Mouse (Mus musculus) forebrain, embryonic 12.5 days (tissue): Measurements from ENCODE around the gene Mapk11. TPM values are rescaled to one million over a fixed set of nuclear protein-coding genes. Genes with fewer than 3 reads are reported as not detected.

Experiments used
- ATAC-seq: fragments of 200-750 bp; cut with Nextera tagmentation; 2 replicates; pipeline ENCODE4 v1.8.0; 2017; ENCODE audit warnings: moderate TSS enrichment; ENCODE audit not compliant: low FRiP score
- H3K27ac ChIP-seq: fragments of 300-500 bp; sonication (generic); 2 replicates; pipeline ENCODE4 v1.5.1; 2016; ENCODE audit warnings: mild to moderate bottlenecking
- H3K27me3 ChIP-seq: fragments of 300-500 bp; sonication (generic); 2 replicates; pipeline ENCODE4 v1.6.1; 2016; ENCODE audit warnings: mild to moderate bottlenecking
- H3K36me3 ChIP-seq: fragments of 300-500 bp; sonication (generic); replicated peaks from 2 replicates; pipeline ENCODE4 v1.6.1; 2016; ENCODE audit warnings: mild to moderate bottlenecking
- H3K4me1 ChIP-seq: fragments of 300-500 bp; sonication (generic); 2 replicates; pipeline ENCODE4 v1.6.1; 2016
- H3K4me2 ChIP-seq: fragments of 300-500 bp; sonication (generic); 2 replicates; pipeline ENCODE4 v1.6.1; 2016; ENCODE audit warnings: mild to moderate bottlenecking, moderate library complexity
- H3K4me3 ChIP-seq: fragments of 300-500 bp; sonication (generic); replicated peaks from 2 replicates; pipeline ENCODE4 v1.5.1; 2016; ENCODE audit warnings: mild to moderate bottlenecking
- H3K9ac ChIP-seq: fragments of 300-500 bp; sonication (generic); 2 replicates; pipeline ENCODE4 v1.6.1; 2016; ENCODE audit warnings: mild to moderate bottlenecking
- H3K9me3 ChIP-seq: fragments of 300-500 bp; sonication (generic); 2 replicates; pipeline ENCODE4 v1.6.1; 2016
- WGBS: fragments of 180-500 bp; shearing (Covaris S2); methylation state at CpG from one replicate; pipeline ENCODE4 v1.1.7; 2016; 5-methylcytosine and 5-hydroxymethylcytosine counted together
- polyA plus RNA-seq: library from polyadenylated mRNA; unstranded; fragments of >200 nt; fragmentation: Nextera tagmentation; extraction: Ambion mirVana; gene quantifications from 2 replicates; pipeline ENCODE4 v1.2.1, GENCODE M21; 2016

The Mapk11 gene
- polyA plus RNA-seq, 1 experiment from 2014 or later, result 46.9 TPM

GRCm38 (mm10) chr15:89138046-89138405 lies 11.4 kb downstream of the Mapk11 start:
- Histone ChIP-seq H3K4me1 (peaks cover 33% of the 10 kb centered on the region), H3K27ac (no peak overlapping the region)
- no peak for ATAC-seq

GRCm38 (mm10) chr15:89137378-89138045 lies 11.9 kb downstream of the Mapk11 start:
- Histone ChIP-seq H3K4me3 (no peak overlapping the region), H3K4me1 (peaks cover 33% of the 10 kb centered on the region)
- ATAC-seq, result no peak

More at GRCm38 (mm10) chr15:89138046-89138405, 11.4 kb downstream of the Mapk11 start:
- Histone ChIP-seq H3K27me3 (peaks cover 19% of the 10 kb centered on the region), H3K9me3 (no peaks in the 10 kb centered on the region), H3K9ac (no peak overlapping the region), H3K36me3 (peaks cover 7% of the 10 kb centered on the region), H3K4me2 (no peak overlapping the region), H3K4me3 (no peak overlapping the region)
- WGBS, result 90% methylated on average over 7 of the region's 7 CpGs

GRCm38 (mm10) chr15:89136461-89137155 lies 12.8 kb downstream of the Mapk11 start:
- WGBS, result 96% methylated on average over 5 of the region's 5 CpGs

More at GRCm38 (mm10) chr15:89137378-89138045, 11.9 kb downstream of the Mapk11 start:
- 75% methylated on average over 11 of the region's 11 CpGs for WGBS
- Histone ChIP-seq H3K4me2 (no peak overlapping the region), H3K27ac (no peak overlapping the region), H3K36me3 (peaks cover 2% of the 10 kb centered on the region), H3K9ac (no peak overlapping the region), H3K9me3 (no peaks in the 10 kb centered on the region), H3K27me3 (peaks cover 19% of the 10 kb centered on the region)

GRCm38 (mm10) chr15:89131316-89131715 lies 18.1 kb downstream of the Mapk11 start:
- Histone ChIP-seq H3K9me3 (no peaks in the 10 kb centered on the region), H3K4me3 (no peak overlapping the region), H3K27me3 (no peaks in the 10 kb centered on the region), H3K9ac (no peak overlapping the region), H3K4me2 (no peak overlapping the region), H3K36me3 (peaks cover 12% of the 10 kb centered on the region; the same call in 1 of the 2 replicates), H3K27ac (no peak overlapping the region), H3K4me1 (peaks cover 15% of the 10 kb centered on the region)
- WGBS, result 89% methylated on average over 3 of the region's 3 CpGs
- ATAC-seq, result no peak

More at GRCm38 (mm10) chr15:89136461-89137155, 12.8 kb downstream of the Mapk11 start:
- Histone ChIP-seq H3K9me3 (no peaks in the 10 kb centered on the region), H3K27me3 (peaks cover 16% of the 10 kb centered on the region), H3K9ac (no peak overlapping the region), H3K27ac (no peak overlapping the region), H3K4me1 (peaks cover 33% of the 10 kb centered on the region), H3K4me3 (no peak overlapping the region), H3K36me3 (peaks cover 2% of the 10 kb centered on the region; the same call in 1 of the 2 replicates), H3K4me2 (no peak overlapping the region)
- ATAC-seq, result no peak

GRCm38 (mm10) chr15:89130245-89130644 lies 19.2 kb downstream of the Mapk11 start:
- H3K9me3 ChIP-seq, result no peaks in the 10 kb centered on the region
- ATAC-seq, result no peak
- no peak overlapping the region for H3K27ac ChIP-seq
- peaks cover 15% of the 10 kb centered on the region; the same call in 1 of the 2 replicates for H3K36me3 ChIP-seq
- no peak overlapping the region for H3K4me2 ChIP-seq
- H3K4me1 ChIP-seq, result peaks cover 15% of the 10 kb centered on the region
- H3K9ac ChIP-seq, result no peak overlapping the region
- no peak overlapping the region for H3K4me3 ChIP-seq
- H3K27me3 ChIP-seq, result no peaks in the 10 kb centered on the region

- H3K36me3 ChIP-seq, result peaks cover 19% of the 10 kb centered on the region; the same call in 1 of the 2 replicates
- peak within 1 kb of the TSS; percentile 69 for H3K9ac ChIP-seq
- peaks cover 20% of the 10 kb centered on the region for H3K4me1 ChIP-seq
- WGBS, result 2% methylated on average over 36 of the region's 36 CpGs
- H3K27me3 ChIP-seq, result no peaks in the 10 kb centered on the region
- no peaks in the 10 kb centered on the region for H3K9me3 ChIP-seq
- peak within 1 kb of the TSS; percentile 71 for H3K4me2 ChIP-seq
- peak; percentile 87 for ATAC-seq
- H3K4me3 ChIP-seq, result peak within 1 kb of the TSS; percentile 57
- peak within 1 kb of the TSS; percentile 83 for H3K27ac ChIP-seq
Observed at GRCm38 (mm10) chr15:89128382-89129350, 20.8 kb downstream of the Mapk11 start, which contains the start of gene Hdac10. Hdac10 (minus strand) TSS chr15:89128700.

GRCm38 (mm10) chr15:89127364-89127940 lies 22.0 kb downstream of the Mapk11 start:
- Histone ChIP-seq H3K9ac (peak overlapping the region; percentile 69), H3K4me3 (peak overlapping the region; percentile 57), H3K27me3 (no peaks in the 10 kb centered on the region), H3K4me2 (peak overlapping the region; percentile 71), H3K36me3 (peaks cover 19% of the 10 kb centered on the region; the same call in 1 of the 2 replicates), H3K27ac (no peak overlapping the region), H3K9me3 (no peaks in the 10 kb centered on the region), H3K4me1 (peaks cover 26% of the 10 kb centered on the region)
- 91% methylated on average over 8 of the region's 8 CpGs for WGBS
- no peak for ATAC-seq

- Histone ChIP-seq H3K4me3 (no peak overlapping the region), H3K27me3 (no peaks in the 10 kb centered on the region), H3K9ac (no peak overlapping the region), H3K27ac (no peak overlapping the region), H3K4me1 (peaks cover 34% of the 10 kb centered on the region), H3K9me3 (no peaks in the 10 kb centered on the region), H3K36me3 (peaks cover 17% of the 10 kb centered on the region; the same call in 1 of the 2 replicates), H3K4me2 (no peak overlapping the region)
- WGBS, result 88% methylated on average over 8 of the region's 8 CpGs
- ATAC-seq, result no peak
Observed at GRCm38 (mm10) chr15:89126622-89127021, 22.8 kb downstream of the Mapk11 start.

- no peak overlapping the region for H3K27ac ChIP-seq
- no peak overlapping the region for H3K4me3 ChIP-seq
- no peak overlapping the region for H3K4me2 ChIP-seq
- ATAC-seq, result no peak
- H3K27me3 ChIP-seq, result no peaks in the 10 kb centered on the region
- H3K4me1 ChIP-seq, result peaks cover 47% of the 10 kb centered on the region
- H3K9me3 ChIP-seq, result no peaks in the 10 kb centered on the region
- peaks cover 9% of the 10 kb centered on the region for H3K36me3 ChIP-seq
- H3K9ac ChIP-seq, result no peak overlapping the region
- 93% methylated on average over 9 of the region's 9 CpGs for WGBS
Observed at GRCm38 (mm10) chr15:89125351-89125750, 24.1 kb downstream of the Mapk11 start.

- H3K9ac ChIP-seq, result no peak overlapping the region
Observed at GRCm38 (mm10) chr15:89124312-89124711, 25.1 kb downstream of the Mapk11 start.

GRCm38 (mm10) chr15:89123595-89123994 lies 25.8 kb downstream of the Mapk11 start:
- H3K9me3 ChIP-seq, result no peaks in the 10 kb centered on the region
- peak overlapping the region; percentile 82 for H3K9ac ChIP-seq
- 34% methylated on average over 11 of the region's 11 CpGs for WGBS
- H3K27ac ChIP-seq, result peak overlapping the region; percentile 84
- H3K36me3 ChIP-seq, result peaks cover 25% of the 10 kb centered on the region
- peak overlapping the region; percentile 96 for H3K4me2 ChIP-seq
- peak overlapping the region; percentile 86 for H3K4me3 ChIP-seq
- peaks cover 52% of the 10 kb centered on the region for H3K4me1 ChIP-seq
- H3K27me3 ChIP-seq, result no peaks in the 10 kb centered on the region
- peak; percentile 13; the same call in 1 of the 2 replicates for ATAC-seq

More at GRCm38 (mm10) chr15:89124312-89124711, 25.1 kb downstream of the Mapk11 start:
- H3K4me3 ChIP-seq, result no peak overlapping the region
- H3K27me3 ChIP-seq, result no peaks in the 10 kb centered on the region
- peaks cover 19% of the 10 kb centered on the region for H3K36me3 ChIP-seq
- H3K27ac ChIP-seq, result no peak overlapping the region
- 92% methylated on average over 3 of the region's 3 CpGs for WGBS
- no peak for ATAC-seq
- H3K4me1 ChIP-seq, result peaks cover 56% of the 10 kb centered on the region
- no peak overlapping the region for H3K4me2 ChIP-seq
- H3K9me3 ChIP-seq, result no peaks in the 10 kb centered on the region
